ENCODE assay signal across 27 mouse cellular contexts in genomic region chr4:119837505-119838065, GRCm38 (mm10).
DNase-seq lines count a peak whose midpoint lies in the region; ATAC-seq and TF ChIP-seq lines count a peak whose summit lies in the region.
"Had no signal": no experiment of that assay in that cellular context is flagged by ENCODE, and none has a peak within 500 bp of the region (broad histone marks: within the 10 kb centered on the region; RNA-seq: fewer than 3 reads in every experiment).

No protein-coding gene starts in this region.

- intact Hi-C loops in heart, postnatal 36 days (cut with DNase I) = no loop called here

- no peak for ATAC-seq in heart, embryonic 13.5 days (ENCODE audit: extremely low read depth, insufficient number of reproducible peaks, low FRiP score, low TSS enrichment)
- no peak for ATAC-seq in megakaryocyte, adult 5-6 weeks (ENCODE audit: poor library complexity, severe bottlenecking)
- ATAC-seq: forebrain, embryonic 14.5 days; liver, embryonic 12.5 days; liver, postnatal 0 days had no signal

- TF ChIP-seq CTCF in brain, embryonic 14.5 days (IDR thresholded peaks at IDR 0.05; ENCODE audit: borderline replicate concordance, extremely low read depth, insufficient read depth, insufficient read length) = no peak

- H3K36me3 ChIP-seq in heart, embryonic 13.5 days = no peaks in the 10 kb centered on the region
- H3K36me3 ChIP-seq in megakaryocyte, embryonic 14.5 days (replicated peaks; ENCODE audit: low read length) = peaks cover 20% of the 10 kb centered on the region
- H3K36me3 ChIP-seq: embryonic facial prominence, embryonic 12.5 days; kidney, embryonic 15.5 days; liver, embryonic 12.5 days; neural tube, embryonic 15.5 days; stomach, embryonic 15.5 days had no signal

- no peak for TF ChIP-seq POLR2A in brain, embryonic 14.5 days (IDR thresholded peaks at IDR 0.05; ENCODE audit: borderline replicate concordance, extremely low read depth, insufficient read depth, insufficient read length, poor library complexity, severe bottlenecking)

- no peak overlapping the region for H3K9ac ChIP-seq in heart, embryonic 13.5 days
- H3K9ac ChIP-seq: embryonic facial prominence, embryonic 12.5 days; hindbrain, embryonic 14.5 days; kidney, embryonic 15.5 days; liver, embryonic 12.5 days; liver, postnatal 0 days; neural tube, embryonic 15.5 days; stomach, embryonic 15.5 days had no signal

- H3K4me3 ChIP-seq in heart, embryonic 13.5 days = no peak overlapping the region
- H3K4me3 ChIP-seq in megakaryocyte, embryonic 14.5 days (replicated peaks) = peak overlapping the region; percentile 3
- H3K4me3 ChIP-seq: embryonic facial prominence, embryonic 12.5 days; gastrocnemius, adult 2 months; kidney, embryonic 15.5 days; layer of hippocampus, adult 2 months; liver, embryonic 12.5 days; neural tube, embryonic 15.5 days; stomach, embryonic 15.5 days had no signal

- 37% methylated on average over 1 of the region's 1 CpGs for WGBS in heart, embryonic 13.5 days

- DNase-seq in heart, postnatal 36 days = no peak
- DNase-seq in brain, adult 2 months (ENCODE audit: low read depth, low spot score) = peak; percentile 55
- peak; percentile 25 for DNase-seq in brain, embryonic 14.5 days (ENCODE audit: low read depth)
- no peak for DNase-seq in cerebellum, postnatal 4 days (ENCODE audit: low spot score in 2 of 2)
- DNase-seq: adrenal gland, postnatal 36 days; B cell, adult 2 months; cerebellum, adult 8-10 months; embryo, embryonic 11 days; gastrocnemius, adult 2 months; gastrocnemius, postnatal 36 days; kidney, adult 18-20 months; kidney, postnatal 36 days; left cerebral cortex, postnatal 4 days; liver, postnatal 0 days; lung, postnatal 36 days; midbrain, embryonic 14.5 days had no signal

- no peaks in the 10 kb centered on the region for H3K27me3 ChIP-seq in heart, embryonic 13.5 days (replicated peaks)
- H3K27me3 ChIP-seq in megakaryocyte, embryonic 14.5 days (replicated peaks) = no peaks in the 10 kb centered on the region
- H3K27me3 ChIP-seq: embryonic facial prominence, embryonic 12.5 days; kidney, embryonic 15.5 days; liver, embryonic 12.5 days; neural tube, embryonic 15.5 days; stomach, embryonic 15.5 days had no signal

- H3K9me3 ChIP-seq in heart, embryonic 13.5 days = no peaks in the 10 kb centered on the region
- H3K9me3 ChIP-seq in megakaryocyte, embryonic 14.5 days = no peaks in the 10 kb centered on the region
- H3K9me3 ChIP-seq: embryonic facial prominence, embryonic 12.5 days; kidney, embryonic 15.5 days; liver, embryonic 12.5 days; neural tube, embryonic 15.5 days; stomach, embryonic 15.5 days had no signal

- H3K27ac ChIP-seq in heart, embryonic 13.5 days (replicated peaks) = peak overlapping the region; percentile 49
- H3K27ac ChIP-seq: embryonic facial prominence, embryonic 12.5 days; gastrocnemius, adult 2 months; hindbrain, embryonic 14.5 days; kidney, embryonic 15.5 days; liver, embryonic 12.5 days; neural tube, embryonic 15.5 days; stomach, embryonic 15.5 days had no signal

- H3K4me2 ChIP-seq in heart, embryonic 13.5 days = no peak overlapping the region
- H3K4me2 ChIP-seq: embryonic facial prominence, embryonic 12.5 days; hindbrain, embryonic 14.5 days; kidney, embryonic 15.5 days; liver, embryonic 12.5 days; neural tube, embryonic 15.5 days; stomach, embryonic 15.5 days had no signal

- H3K4me1 ChIP-seq in heart, embryonic 13.5 days = peaks cover 49% of the 10 kb centered on the region
- H3K4me1 ChIP-seq in megakaryocyte, embryonic 14.5 days = peaks cover 79% of the 10 kb centered on the region
- H3K4me1 ChIP-seq: embryonic facial prominence, embryonic 12.5 days; liver, embryonic 12.5 days; neural tube, embryonic 15.5 days; stomach, embryonic 15.5 days had no signal

Comparison
In these comparisons a context has a peak if more than half of its experiments do, and no peak if none do; other contexts are left out.
1. DNase-seq: peak in brain, adult 2 months (single experiment) and brain, embryonic 14.5 days (single experiment); none in heart, postnatal 36 days (0 of 2) and cerebellum, postnatal 4 days (0 of 2).